Mouse (Mus musculus) lung, adult 18-20 months (tissue): ENCODE data around the gene Pdxp.

Experiments used
- DNase-seq, 2 experiments: peaks; one replicate each; pipeline ENCODE4 v3.0.0; 2022; ENCODE audit warnings: mixed read lengths in 2 of 2

Gene Pdxp

GRCm38 (mm10) chr15:78913632-78914090 lies at the start of gene Pdxp:
Gene Pdxp, plus strand, starts transcription at chr15:78913919.
- DNase-seq: peak; percentile 92 to 93

GRCm38 (mm10) chr15:78868398-78868797 lies 45.3 kb upstream of the Pdxp start:
- DNase-seq: peak; percentile 67 to 82

GRCm38 (mm10) chr15:78868826-78869233 lies 44.9 kb upstream of the Pdxp start:
- DNase-seq: peak in 1 of 2 experiments; percentile 67

- peak in 1 of 2 experiments; percentile 61 for DNase-seq
Observed at GRCm38 (mm10) chr15:78869775-78870174, 43.9 kb upstream of the Pdxp start.

GRCm38 (mm10) chr15:78872021-78872608 lies 41.6 kb upstream of the Pdxp start:
- DNase-seq: no peak

DNA sequence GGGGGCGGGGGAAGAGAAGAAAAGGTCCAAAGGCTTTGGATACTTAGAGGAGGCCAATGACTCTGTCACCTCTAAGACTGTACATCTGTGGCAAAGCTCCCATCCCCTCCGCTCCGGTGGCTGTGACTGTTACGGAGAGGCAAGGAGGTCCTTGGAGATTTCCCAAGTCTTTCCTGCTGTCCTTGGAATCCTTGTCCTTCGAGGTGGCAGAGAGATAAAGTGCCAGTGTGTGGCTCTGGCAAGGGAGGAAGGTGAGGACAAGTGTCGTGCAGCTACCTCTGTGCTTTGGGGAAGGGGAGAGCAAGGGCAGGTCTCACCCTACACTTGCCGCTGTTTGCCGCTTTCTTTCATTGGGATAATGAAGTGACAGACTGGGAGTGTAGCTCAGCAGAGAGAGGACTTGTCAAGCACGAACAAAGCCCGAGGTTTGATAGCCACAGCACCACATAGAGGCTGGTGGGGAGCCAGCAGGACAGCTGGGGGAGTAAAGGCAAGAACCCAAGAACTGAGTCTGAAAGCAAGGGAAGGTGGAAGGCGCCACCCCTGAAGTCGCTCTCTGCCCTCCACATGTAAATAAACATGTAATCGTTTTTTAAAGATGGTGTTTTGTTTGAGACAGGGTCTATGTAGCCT lies 39.8 kb upstream of the Pdxp start:
- no peak for DNase-seq

DNA sequence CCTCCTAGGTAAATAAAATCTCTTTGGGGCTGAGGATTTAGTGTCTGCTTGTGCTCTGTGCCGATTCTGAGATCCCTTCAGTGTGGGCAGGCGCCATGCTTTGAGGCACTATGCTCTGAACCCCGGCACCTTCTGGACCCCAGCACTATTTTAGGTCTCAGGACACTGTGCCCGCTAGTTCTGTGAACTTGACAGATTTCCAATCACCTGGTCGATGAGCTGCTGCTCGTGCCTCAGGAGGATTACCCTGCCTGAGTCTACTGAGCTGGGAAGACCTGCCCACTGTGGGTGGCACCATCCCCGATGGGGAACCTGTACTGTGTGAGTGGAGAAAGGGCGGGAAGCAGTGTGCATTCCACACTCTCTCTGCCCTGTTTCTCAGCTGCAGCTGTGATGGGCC lies 38.7 kb upstream of the Pdxp start:
- DNase-seq: no peak

DNA sequence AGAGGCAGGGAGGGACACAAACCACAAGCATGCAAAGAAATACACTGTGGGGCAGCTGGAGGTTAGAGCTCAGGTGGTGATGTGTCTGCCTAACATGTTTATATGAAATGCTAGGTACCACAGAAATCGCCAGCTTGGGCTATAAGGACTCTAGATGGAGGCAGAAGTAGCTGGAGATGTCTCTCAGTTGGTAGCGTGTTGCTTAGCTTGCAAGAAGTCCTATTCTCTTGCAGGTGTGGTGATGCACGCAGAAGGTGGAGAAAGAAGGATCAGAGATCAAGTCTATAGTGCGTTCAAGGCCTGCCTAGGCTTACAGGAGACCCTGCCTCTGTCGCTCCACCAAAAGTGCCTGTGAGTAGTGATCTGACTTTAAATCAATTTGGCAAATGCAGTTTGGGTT lies 38.2 kb upstream of the Pdxp start:
- DNase-seq: no peak

- peak; percentile 91 to 95 for DNase-seq
Observed at GRCm38 (mm10) chr15:78876258-78876696, 37.4 kb upstream of the Pdxp start.

GRCm38 (mm10) chr15:78876991-78877809 lies 36.5 kb upstream of the Pdxp start, which contains the start of gene Gga1:
Gene Gga1, plus strand, starts transcription at chr15:78877190.
- peak; percentile 95 to 97 for DNase-seq

DNA sequence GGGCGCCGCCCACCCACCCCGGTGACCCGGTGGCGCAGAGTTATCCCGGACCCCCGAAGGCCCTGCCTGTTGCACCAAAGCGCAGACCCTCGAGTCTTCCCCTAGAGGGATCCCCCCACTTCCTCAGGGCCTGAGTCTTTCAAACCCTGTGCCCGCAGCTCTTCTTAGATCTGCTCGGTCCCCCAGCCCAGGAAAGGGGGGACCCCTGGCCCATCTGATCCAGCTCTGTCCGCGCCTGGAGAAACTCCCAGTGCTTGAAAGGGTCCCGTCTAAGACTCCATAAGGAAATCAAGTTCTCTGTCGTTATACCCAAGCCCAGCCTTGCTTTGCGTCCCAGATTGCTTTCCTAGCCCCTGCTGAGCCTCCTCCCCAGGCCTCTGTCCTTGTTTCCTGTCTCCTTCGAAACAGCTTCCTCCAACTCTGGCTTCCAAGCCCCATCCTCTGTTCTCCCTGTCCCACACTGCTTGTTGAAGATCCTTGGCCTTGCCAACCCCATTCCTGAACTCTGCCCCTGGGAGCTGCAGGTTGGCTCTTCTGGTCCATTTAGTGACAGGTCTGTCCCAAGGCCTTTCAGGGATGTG lies 35.8 kb upstream of the Pdxp start:
- DNase-seq: no peak

- peak; percentile 71 for DNase-seq
Observed at GRCm38 (mm10) chr15:78878792-78879516, 34.8 kb upstream of the Pdxp start.

- DNase-seq: no peak
Observed at GRCm38 (mm10) chr15:78880432-78880831, 33.3 kb upstream of the Pdxp start.

DNA sequence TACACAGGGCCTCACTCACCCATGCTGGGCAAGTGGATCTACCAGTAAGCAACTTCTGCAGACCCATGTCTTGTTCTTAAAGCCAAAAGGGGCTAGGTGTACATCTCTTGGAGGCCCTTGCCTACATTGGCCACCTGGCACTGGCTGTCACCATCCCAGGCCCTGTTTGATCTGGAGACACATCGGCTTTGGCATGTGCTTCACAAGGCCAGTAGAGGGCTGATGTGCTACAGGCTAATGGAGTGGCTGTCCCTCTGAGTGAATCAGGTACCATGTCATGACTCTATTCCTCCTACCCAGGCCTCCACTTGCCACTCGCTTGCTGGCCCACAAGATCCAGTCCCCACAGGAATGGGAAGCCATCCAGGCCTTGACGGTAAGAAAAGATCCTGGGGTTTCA lies 31.9 kb upstream of the Pdxp start:
- DNase-seq: no peak

DNA sequence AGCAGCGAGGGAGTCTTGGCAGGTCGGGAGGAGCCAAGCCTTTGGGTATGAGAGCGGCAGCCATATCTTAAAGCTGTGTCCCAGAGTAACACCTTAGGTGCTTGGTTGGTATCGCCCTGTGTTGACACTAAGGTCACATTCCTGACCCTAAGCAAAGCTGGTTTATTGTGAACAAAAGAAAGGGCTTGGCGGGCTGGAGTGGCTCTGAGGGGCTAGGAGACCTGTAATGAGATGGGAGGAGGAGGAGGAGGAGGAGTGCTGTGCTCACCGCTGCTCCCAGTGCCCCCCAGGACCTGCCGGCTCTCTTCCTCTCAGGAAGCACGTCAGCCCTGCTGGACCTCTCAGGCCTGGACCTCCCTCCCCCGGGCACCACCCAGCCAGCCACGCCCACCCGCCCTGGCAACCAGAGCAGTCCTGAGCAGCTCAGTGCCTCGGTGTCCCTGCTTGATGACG lies 24.3 kb upstream of the Pdxp start:
- DNase-seq: peak; percentile 57 to 65

DNA sequence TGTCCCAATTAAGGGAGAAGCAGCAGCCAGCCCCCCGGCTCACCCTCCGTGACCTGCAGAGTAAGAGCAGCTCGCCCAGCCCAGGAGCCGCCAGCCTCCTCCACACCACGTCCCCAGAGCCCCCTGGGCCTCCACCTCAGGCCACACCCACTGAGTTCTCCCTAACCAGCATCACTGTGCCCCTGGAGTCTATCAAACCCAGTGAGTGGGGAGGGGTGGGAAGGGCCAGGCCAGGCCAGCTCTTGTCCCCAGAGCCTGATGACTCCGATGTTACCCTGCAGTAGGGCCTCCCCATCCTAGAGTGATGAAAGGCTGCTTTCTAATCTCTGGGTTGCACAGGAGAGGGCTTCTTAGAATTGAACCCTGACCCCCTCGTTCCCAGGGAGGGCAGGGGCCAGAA lies 21.3 kb upstream of the Pdxp start:
- no peak for DNase-seq

DNA sequence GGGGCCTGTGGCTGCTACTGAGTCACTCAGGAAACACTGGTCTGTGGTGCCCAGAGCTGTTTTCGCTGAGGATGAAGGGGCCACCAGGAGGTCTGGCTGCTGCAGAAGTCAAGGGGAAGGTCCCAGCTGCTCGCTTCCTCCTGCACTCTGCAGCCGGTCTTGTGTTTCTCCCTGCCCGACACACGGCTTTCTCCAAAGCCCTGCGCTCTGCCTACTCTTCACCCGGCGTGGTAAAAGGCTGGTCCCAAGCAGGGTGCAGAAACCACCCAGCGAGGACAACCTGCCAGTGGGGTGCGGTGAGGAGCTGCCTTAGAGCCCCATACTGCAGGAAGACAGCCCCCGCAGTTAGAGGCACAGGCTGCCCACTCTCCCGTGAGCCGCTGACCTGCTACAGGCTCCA lies 19.0 kb upstream of the Pdxp start:
- no peak for DNase-seq

- no peak for DNase-seq
Observed at GRCm38 (mm10) chr15:78895741-78896140, 18.0 kb upstream of the Pdxp start.

DNA sequence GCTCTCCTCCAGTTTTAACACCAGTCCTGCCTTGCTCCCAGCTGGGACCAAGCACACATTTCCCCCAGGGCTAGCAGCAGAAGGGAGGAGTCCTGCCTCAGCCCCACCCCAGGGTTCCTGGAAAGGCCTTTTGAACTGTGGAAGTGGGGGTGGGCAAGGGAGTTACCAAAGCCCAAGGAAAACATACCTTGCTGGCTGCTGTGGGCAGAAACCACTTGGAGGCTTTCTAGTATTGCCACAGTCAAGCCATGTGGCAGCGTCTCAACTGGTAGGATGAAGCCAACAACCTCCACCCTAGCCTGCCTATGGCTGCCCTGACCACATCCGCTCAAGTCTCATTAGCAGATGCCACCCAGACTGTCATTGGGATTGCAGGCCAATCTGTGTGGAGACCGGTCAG lies 17.6 kb upstream of the Pdxp start:
- DNase-seq: peak; percentile 72 to 78

DNA sequence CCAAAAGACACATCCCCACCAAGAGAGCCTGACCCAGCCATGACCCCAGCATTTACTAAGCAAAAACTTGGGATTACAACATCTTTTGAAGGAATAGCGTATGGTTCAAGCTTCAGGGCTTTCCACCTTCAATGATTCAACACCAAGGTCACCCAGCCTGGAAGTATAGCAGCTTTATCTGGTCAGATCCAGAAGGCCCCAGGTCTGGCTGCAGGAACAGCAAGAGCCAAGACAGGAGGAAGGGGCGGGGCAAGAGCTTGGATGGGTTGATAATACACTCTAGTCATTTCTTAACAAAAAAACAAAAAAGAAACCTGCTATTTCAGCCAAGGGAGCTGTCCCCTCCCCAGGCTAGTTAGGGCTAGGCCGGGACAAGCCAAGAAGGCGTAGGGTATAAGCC lies 16.2 kb upstream of the Pdxp start:
- no peak for DNase-seq

DNA sequence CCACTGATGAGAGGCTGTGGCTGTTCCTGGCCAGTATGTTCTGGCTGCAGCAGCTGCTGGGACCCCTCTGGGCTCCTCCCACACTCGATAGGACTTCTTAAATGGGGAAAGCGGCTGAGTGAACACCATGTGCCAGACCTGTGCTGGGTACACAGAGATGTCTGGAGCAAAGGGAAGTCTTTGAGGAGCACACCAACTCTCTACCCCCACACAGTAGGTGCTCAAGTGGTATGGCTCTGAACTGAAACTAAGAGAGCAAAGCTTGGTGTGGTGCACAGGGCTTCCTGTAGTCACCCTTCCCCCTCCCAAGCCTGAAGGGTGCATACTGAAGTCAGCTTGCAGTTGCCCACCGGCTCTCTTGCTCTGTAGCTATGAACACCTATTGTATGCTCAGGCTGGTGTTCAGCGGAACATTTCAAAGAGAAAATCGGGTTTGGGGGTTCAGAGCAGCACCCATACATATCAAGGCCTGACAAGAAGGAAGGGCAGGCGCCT lies 15.2 kb upstream of the Pdxp start:
- DNase-seq: no peak

DNA sequence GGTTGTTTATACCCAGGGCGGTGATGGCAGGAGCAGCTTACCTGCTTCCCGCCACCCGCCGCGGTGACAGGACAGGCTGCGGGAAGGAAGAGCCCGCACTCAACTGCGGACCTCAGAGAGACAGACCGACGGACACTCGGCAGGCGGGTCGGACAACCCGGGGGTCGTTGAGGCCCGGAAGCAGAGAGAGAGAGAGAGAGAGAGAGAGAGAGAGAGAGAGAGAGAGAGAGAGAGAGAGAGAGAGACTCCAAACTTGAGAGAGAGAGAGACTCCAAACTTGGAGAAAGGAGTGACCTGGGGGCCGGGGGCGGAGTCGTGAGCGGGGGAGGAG lies 14.3 kb upstream of the Pdxp start, which contains the start of gene Gm49510:
Gm49510 (plus strand) TSS at position 259 of the 331 bp plus-strand sequence.
- DNase-seq: no peak
